Mouse (Mus musculus) spleen, adult 2 months (tissue): Measurements from ENCODE around the gene Olfr961.

Experiments
- CTCF ChIP-seq: fragments of 200-500 bp; IDR thresholded peaks from 2 replicates; pipeline ENCODE4 v1.5.1; 2011; ENCODE audit warnings: mild to moderate bottlenecking, inconsistent platforms; ENCODE audit not compliant: insufficient read depth, insufficient read length, insufficient replicate concordance; ENCODE audit errors: extremely low read depth
- POLR2A ChIP-seq: fragments of 200-500 bp; IDR thresholded peaks from 2 replicates; pipeline ENCODE4 v1.6.1; 2011; ENCODE audit warnings: low read depth, low read length, inconsistent platforms

DNA sequence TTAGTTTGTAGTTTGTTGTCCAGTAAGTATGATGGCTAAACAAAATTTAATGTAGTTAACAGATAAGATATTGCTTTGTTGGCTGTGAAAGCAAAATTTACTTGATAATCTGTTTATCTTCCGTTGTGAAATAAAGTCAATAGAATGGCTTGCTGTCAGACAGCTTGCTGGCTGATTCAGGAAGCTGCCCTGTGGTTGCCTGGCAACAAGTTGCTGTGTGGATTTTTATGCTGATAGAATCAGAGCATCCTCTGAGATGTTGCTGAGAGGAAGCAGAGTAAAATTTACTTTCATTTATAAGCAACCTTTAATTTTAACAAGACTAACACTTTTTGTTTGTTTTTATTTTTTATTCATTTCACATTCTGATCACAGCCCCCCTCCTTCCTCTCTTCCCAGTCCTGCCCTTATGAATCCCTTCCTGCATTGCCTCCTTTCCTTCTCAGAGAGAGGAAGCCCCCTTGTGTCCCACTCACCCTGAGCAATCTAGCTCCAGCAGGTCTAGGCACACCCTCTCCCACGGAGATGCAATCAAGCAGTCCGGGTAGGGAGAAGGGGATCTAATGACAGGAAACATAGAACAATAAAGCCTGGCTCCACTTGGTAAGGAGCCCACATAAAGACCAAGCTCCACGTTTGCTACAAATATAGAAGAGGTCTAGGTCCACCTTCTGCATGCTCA is 10.8 kb upstream of the Olfr961 start:
- TF ChIP-seq CTCF = no peak
- TF ChIP-seq POLR2A = no peak
